Mouse (Mus musculus) neural tube, embryonic 12.5 days (tissue): ENCODE measurements around the gene Prg3. TPM values are rescaled to one million over a fixed set of nuclear protein-coding genes. Genes with fewer than 3 reads are reported as not detected.

Source experiments
- ATAC-seq: fragments of 200-750 bp; cut with Nextera tagmentation; 2 replicates; pipeline ENCODE4 v1.8.0; 2017; ENCODE audit warnings: low read depth, mild to moderate bottlenecking, moderate TSS enrichment, moderate library complexity; ENCODE audit not compliant: low FRiP score
- H3K27ac ChIP-seq: fragments of 300-500 bp; sonication (generic); 2 replicates; pipeline ENCODE4 v1.5.1; 2016
- H3K27me3 ChIP-seq: fragments of 300-500 bp; sonication (generic); replicated peaks from 2 replicates; pipeline ENCODE4 v1.6.1; 2016; ENCODE audit warnings: mild to moderate bottlenecking
- H3K36me3 ChIP-seq: fragments of 300-500 bp; sonication (generic); 2 replicates; pipeline ENCODE4 v1.6.1; 2016; ENCODE audit warnings: mild to moderate bottlenecking
- H3K4me1 ChIP-seq: fragments of 300-500 bp; sonication (generic); 2 replicates; pipeline ENCODE4 v1.6.1; 2016
- H3K4me2 ChIP-seq: fragments of 300-500 bp; sonication (generic); replicated peaks from 2 replicates; pipeline ENCODE4 v1.6.1; 2016; ENCODE audit warnings: mild to moderate bottlenecking
- H3K4me3 ChIP-seq: fragments of 300-500 bp; sonication (generic); 2 replicates; pipeline ENCODE4 v1.5.1; 2016
- H3K9ac ChIP-seq: fragments of 300-500 bp; sonication (generic); 2 replicates; pipeline ENCODE4 v1.6.1; 2016; ENCODE audit warnings: mild to moderate bottlenecking
- H3K9me3 ChIP-seq: fragments of 300-500 bp; sonication (generic); 2 replicates; pipeline ENCODE4 v1.6.1; 2016; ENCODE audit warnings: mild to moderate bottlenecking
- WGBS: fragments of 180-500 bp; shearing (Covaris S2); methylation state at CpG from one replicate; pipeline ENCODE4 v1.1.7; 2016; 5-methylcytosine and 5-hydroxymethylcytosine counted together
- polyA plus RNA-seq: library from polyadenylated mRNA; unstranded; fragments of >200 nt; fragmentation: Nextera tagmentation; extraction: Ambion mirVana; gene quantifications from 2 replicates; pipeline ENCODE4 v1.2.1, GENCODE M21; 2016

Gene Prg3
- polyA plus RNA-seq, 1 experiment from 2014 or later: 0.46 TPM

DNA sequence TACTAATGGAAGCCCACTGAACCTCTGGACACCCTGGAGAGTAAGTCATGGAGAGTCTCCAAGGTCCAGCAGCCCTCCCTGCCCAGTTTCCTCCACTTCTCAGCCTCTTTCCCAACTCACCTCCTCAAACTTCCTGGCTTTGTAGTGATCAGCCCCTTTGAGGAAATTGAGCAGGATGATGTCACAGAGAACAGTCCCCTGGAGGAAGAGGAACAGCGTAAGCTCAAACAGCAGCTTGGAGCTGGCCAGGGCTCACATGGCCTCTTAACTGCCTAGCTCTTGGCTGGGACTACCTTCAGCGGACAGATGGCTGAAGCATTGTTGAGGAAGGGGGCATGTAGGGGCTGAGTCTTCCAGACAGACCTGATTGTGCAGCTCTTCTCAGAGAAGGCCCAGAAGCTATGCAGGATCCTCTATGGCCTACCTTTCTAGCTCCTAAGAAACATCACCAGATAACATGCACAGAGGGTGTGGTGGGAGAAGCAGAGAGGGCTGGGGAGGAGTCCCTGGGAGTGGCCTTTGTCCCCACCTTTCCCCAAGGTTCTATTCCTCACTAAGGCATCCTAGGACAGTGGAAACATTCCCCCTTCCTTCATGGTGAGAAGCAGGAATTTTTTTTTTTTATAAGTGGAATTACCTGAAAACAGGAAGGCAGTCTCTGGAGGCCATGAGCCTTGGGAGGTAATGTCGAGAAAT, 11.6 kb downstream of the Prg3 start:
- no peaks in the 10 kb centered on the region for H3K9me3 ChIP-seq
- no peaks in the 10 kb centered on the region for H3K4me1 ChIP-seq
- H3K27ac ChIP-seq: no peak overlapping the region
- no peaks in the 10 kb centered on the region for H3K27me3 ChIP-seq
- no peak overlapping the region for H3K4me2 ChIP-seq
- no peak overlapping the region for H3K9ac ChIP-seq
- no peaks in the 10 kb centered on the region for H3K36me3 ChIP-seq
- 88% methylated on average over 3 of the region's 3 CpGs for WGBS
- H3K4me3 ChIP-seq: no peak overlapping the region
- no peak for ATAC-seq

DNA sequence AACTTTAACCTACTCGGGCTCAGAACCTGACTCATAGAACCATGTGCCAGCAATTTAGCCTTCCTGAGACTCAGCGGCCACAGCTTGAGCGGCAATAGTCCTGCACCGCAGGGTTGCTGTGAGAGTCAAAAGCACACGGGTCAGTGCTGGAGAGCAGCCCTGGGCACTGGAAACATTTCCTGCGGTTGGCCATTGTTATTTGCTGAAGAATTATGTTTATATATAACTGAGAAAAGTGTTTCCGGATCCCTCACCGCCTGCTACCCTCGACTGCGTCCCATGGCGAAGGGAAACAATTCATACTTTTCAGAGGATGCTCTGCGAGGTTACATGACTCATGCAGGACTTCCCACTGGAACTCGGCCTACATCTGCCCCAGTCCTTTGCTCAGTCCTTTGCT, 13.5 kb downstream of the Prg3 start:
- Histone ChIP-seq H3K9me3 (no peaks in the 10 kb centered on the region), H3K27ac (no peak overlapping the region), H3K4me3 (no peak overlapping the region), H3K36me3 (no peaks in the 10 kb centered on the region), H3K4me1 (no peaks in the 10 kb centered on the region), H3K27me3 (no peaks in the 10 kb centered on the region), H3K4me2 (no peak overlapping the region), H3K9ac (no peak overlapping the region)
- WGBS: 74% methylated on average over 13 of the region's 13 CpGs
- no peak for ATAC-seq

DNA sequence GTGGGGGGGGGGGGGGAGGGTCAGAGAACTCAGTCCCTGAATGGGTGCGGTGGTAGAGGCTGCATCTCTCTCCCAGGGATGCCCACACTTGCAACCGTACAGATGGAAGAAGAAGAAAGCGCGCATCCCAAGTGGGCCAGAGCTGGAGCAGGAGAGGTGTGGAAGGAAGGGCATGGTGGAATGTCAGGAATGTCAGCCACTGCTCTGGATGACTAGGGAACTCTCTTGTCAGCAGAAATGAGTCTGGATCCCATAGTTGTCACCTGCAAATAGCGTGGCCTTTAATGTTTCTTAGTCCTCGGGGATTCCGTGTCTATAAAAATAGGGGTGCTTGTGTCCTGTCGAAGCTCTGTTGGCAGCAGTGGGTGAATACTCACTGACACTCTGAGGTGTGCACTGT, 14.6 kb downstream of the Prg3 start:
- H3K4me3 ChIP-seq: no peak overlapping the region
- no peak for ATAC-seq
- H3K36me3 ChIP-seq: no peaks in the 10 kb centered on the region
- no peak overlapping the region for H3K27ac ChIP-seq
- 84% methylated on average over 8 of the region's 8 CpGs for WGBS
- H3K27me3 ChIP-seq: no peaks in the 10 kb centered on the region
- no peaks in the 10 kb centered on the region for H3K9me3 ChIP-seq
- no peaks in the 10 kb centered on the region for H3K4me1 ChIP-seq
- H3K9ac ChIP-seq: no peak overlapping the region
- no peak overlapping the region for H3K4me2 ChIP-seq

DNA sequence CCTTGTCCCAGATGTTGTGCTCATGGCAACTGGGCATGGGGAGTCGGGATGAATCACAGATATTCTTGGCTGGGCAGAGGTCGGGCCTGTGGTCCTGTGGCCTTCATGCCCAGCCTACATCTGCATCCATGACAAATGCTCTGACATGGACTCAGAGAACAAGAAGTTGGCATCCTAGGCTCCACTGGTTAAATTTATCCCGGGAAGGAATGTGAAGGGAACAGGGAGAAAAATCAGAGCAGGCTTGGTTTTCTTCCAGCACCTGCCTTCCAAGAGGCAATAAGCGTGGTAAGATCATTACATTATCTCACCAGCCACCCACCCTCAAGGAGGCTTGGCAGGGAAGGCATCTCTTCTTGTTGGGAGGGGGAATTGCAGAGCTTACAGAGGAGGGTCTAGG, 16.3 kb downstream of the Prg3 start:
- 85% methylated on average over 4 of the region's 4 CpGs for WGBS
- no peak overlapping the region for H3K4me3 ChIP-seq
- no peaks in the 10 kb centered on the region for H3K9me3 ChIP-seq
- no peak for ATAC-seq
- no peaks in the 10 kb centered on the region for H3K4me1 ChIP-seq
- no peak overlapping the region for H3K27ac ChIP-seq
- no peak overlapping the region for H3K9ac ChIP-seq
- H3K4me2 ChIP-seq: no peak overlapping the region
- H3K27me3 ChIP-seq: no peaks in the 10 kb centered on the region
- H3K36me3 ChIP-seq: no peaks in the 10 kb centered on the region

DNA sequence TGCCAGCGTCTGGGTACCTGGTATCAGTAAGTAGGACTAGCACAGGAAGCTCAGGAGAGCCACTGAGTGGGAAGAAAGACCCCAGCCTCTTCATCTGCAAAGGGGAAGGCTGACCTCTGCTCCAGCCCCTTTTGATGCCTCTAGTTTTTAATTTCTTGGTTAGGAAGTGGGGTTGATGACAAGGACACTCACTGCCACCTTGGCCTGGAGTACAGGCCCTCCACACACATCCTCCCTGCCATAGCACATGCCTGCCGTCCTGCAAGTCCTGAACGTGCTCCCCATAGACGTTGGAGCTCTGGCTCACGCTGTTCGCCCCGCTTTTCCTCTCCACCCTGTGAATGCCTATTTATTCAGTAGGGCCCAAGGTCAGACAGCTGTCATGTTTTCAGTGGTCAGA, 18.6 kb downstream of the Prg3 start:
- Histone ChIP-seq H3K4me3 (no peak overlapping the region), H3K4me1 (no peaks in the 10 kb centered on the region), H3K9me3 (no peaks in the 10 kb centered on the region), H3K27me3 (no peaks in the 10 kb centered on the region), H3K4me2 (no peak overlapping the region), H3K9ac (no peak overlapping the region), H3K36me3 (no peaks in the 10 kb centered on the region), H3K27ac (no peak overlapping the region)
- ATAC-seq: no peak
- WGBS: 87% methylated on average over 7 of the region's 7 CpGs

DNA sequence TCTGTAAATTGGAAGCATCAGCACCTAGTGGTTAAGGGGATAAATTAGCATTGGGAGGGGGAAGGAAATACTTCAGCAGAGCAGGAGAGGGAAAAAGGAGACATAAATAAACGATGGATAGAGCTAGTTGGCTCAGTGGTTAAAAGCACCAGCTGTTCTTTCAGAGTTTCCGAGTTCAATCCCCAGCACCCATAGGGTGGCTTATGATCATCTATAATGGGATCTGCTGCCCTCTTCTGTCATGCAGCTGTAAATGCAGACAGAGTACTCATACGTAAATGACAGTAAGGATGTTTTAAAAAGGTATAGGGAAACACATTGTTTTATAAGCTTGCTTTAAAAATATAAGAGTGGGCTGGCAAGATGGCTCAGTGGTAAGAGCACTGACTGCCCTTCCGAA, 19.7 kb downstream of the Prg3 start:
- no peaks in the 10 kb centered on the region for H3K27me3 ChIP-seq
- H3K9ac ChIP-seq: no peak overlapping the region
- H3K4me2 ChIP-seq: no peak overlapping the region
- H3K4me3 ChIP-seq: no peak overlapping the region
- ATAC-seq: no peak
- no peaks in the 10 kb centered on the region for H3K9me3 ChIP-seq
- no peak overlapping the region for H3K27ac ChIP-seq
- H3K36me3 ChIP-seq: no peaks in the 10 kb centered on the region
- no peaks in the 10 kb centered on the region for H3K4me1 ChIP-seq
- 18% methylated on average over 4 of the region's 4 CpGs for WGBS

DNA sequence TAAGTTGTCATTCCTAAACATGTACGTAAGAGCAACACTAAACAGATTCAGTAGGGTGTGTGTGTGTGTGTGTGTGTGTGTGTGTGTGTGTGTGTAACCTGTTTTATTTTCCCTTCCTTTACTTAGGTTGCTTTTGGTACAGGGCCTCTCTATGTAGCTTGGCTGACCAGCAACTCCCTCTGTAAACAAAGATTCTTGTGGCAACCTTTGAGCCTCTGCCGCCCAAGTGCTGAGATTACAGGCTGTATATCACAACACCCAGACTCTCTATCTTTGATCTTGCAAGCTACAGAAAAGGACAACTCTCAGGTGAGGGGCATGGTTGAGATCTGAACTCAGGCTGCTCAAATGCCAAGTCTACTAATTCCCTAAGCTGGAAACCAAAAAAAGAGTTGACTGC, 21.2 kb downstream of the Prg3 start:
- ATAC-seq: no peak
- Histone ChIP-seq H3K4me1 (no peaks in the 10 kb centered on the region), H3K27ac (no peak overlapping the region)

DNA sequence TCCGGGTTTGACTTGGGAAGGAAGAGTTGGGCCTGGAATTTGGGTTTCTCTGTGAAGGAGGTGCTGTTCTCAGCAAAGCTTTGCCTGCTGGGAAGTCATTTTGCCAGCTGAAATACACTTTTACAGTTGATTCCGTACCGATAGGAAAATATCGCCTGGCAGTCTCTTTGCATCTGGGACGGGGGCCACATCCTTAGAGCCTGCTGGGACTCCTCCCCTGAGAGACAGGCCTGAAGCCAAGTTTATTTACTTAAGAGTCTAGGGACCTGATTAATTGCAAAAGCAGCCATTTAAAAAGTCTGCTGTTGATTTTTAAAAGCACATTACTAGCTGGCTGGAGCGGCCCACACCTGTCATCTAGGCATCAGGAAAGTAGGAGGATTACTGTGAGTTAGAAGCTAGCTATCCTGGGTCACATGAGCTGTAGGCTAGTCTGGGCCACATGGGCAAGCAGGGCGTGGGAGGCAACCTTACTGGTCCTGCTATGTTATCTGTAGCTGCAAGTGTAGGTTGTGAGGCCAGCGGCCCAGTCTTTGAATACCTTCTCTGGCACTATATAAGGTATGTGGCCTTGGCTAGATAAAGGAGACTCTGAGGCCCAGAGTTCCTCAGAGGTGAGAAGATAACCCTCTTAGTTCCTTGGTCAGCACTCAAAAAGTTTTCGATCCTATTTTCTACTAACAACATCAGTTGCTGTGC, 24.0 kb downstream of the Prg3 start:
- ATAC-seq: no peak
- Histone ChIP-seq H3K4me2 (no peak overlapping the region), H3K36me3 (no peaks in the 10 kb centered on the region), H3K27me3 (no peaks in the 10 kb centered on the region), H3K27ac (no peak overlapping the region), H3K9me3 (no peaks in the 10 kb centered on the region), H3K9ac (no peak overlapping the region), H3K4me3 (no peak overlapping the region), H3K4me1 (no peaks in the 10 kb centered on the region)
- WGBS: 76% methylated on average over 9 of the region's 9 CpGs

More for the DNA sequence above, 21.2 kb downstream of the Prg3 start:
- no peak overlapping the region for H3K4me2 ChIP-seq
- no peaks in the 10 kb centered on the region for H3K27me3 ChIP-seq
- no peaks in the 10 kb centered on the region for H3K36me3 ChIP-seq
- no peak overlapping the region for H3K4me3 ChIP-seq
- 83% methylated on average over 2 of the region's 2 CpGs for WGBS
- no peaks in the 10 kb centered on the region for H3K9me3 ChIP-seq
- H3K9ac ChIP-seq: no peak overlapping the region

DNA sequence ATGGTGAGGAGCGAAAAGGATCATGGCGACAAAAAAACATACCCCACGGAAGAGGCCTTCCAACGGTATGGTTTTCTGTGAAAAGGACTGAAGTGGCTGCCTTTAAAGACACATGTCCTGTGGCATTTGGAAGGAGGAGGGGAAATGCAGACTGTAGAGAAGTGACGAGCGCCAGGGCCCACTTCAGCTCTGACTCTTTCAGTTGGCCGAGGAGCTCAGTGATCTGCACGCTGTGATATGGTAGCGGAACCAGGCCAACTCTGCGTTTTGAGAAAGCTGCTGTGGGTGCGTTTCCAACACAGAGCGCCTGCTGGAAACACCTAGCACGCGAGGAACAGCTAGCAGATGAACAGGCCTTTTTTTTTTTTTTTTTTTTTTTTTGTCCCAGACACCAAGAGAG, 24.7 kb downstream of the Prg3 start:
- Histone ChIP-seq H3K27ac (no peak overlapping the region), H3K4me1 (no peaks in the 10 kb centered on the region)

DNA sequence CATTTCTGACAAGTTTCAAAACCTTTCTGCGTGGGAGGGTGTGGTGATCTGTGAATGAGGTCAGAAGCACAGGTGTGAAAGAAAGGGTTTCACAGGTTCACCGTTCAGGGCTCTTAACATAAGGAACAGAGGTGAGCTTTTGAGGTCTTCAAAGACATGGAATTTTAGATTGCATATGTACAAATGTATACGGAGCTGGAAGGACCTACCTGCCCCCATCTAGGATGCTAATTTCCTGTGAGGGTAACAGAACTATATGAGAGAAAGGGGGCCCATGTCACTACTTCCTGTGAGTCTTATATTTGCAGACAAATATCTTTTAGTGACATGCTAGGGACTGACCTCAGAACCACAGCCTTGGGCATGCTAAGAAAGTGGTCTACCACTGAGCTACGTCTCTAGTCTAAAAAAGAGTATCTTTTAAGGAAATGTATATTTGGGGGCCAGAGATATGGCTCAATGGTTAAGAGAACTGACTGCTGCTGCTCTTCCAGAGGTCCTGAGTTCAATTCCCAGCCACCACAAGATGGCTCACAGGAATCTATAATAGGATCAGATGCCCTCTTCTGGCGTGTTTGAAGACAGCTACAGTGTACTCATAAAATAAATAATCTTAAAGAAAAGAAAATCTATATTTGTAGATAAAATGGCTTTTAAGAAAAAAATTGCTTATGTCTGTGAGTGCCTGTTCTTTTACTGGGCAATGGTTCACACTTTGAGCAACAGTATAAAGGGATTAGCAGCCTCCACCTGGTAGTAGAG, 26.0 kb downstream of the Prg3 start:
- no peaks in the 10 kb centered on the region for H3K36me3 ChIP-seq
- H3K4me1 ChIP-seq: no peaks in the 10 kb centered on the region
- H3K4me3 ChIP-seq: no peak overlapping the region
- no peak overlapping the region for H3K9ac ChIP-seq
- 88% methylated on average over 5 of the region's 5 CpGs for WGBS
- H3K4me2 ChIP-seq: no peak overlapping the region
- no peaks in the 10 kb centered on the region for H3K27me3 ChIP-seq
- no peak for ATAC-seq
- no peaks in the 10 kb centered on the region for H3K9me3 ChIP-seq
- H3K27ac ChIP-seq: no peak overlapping the region

More for the DNA sequence above, 24.7 kb downstream of the Prg3 start:
- H3K9ac ChIP-seq: no peak overlapping the region
- H3K27me3 ChIP-seq: no peaks in the 10 kb centered on the region
- H3K4me3 ChIP-seq: no peak overlapping the region
- WGBS: 88% methylated on average over 14 of the region's 14 CpGs
- no peak for ATAC-seq
- no peaks in the 10 kb centered on the region for H3K36me3 ChIP-seq
- H3K9me3 ChIP-seq: no peaks in the 10 kb centered on the region
- H3K4me2 ChIP-seq: no peak overlapping the region

DNA sequence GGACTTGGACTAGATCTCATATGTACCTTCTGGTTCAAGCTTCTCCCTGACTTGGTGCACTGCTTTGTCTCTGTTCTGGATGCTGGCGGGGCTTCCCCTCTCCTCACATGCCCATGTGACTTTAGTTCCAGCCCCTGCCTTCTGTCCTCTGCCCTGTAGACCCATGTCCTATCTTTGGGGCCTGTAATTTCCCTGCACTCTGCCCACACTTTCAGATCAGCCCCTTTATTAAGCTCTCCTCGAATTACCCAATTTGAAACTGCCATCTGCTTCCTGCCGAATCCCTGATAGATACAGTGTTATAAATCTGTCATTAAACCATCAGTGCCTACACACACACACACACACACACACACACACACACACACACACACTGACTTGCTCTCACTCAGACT, 26.6 kb downstream of the Prg3 start:
- Histone ChIP-seq H3K4me3 (no peak overlapping the region), H3K27ac (no peak overlapping the region), H3K4me1 (no peaks in the 10 kb centered on the region), H3K9me3 (no peaks in the 10 kb centered on the region), H3K27me3 (no peaks in the 10 kb centered on the region), H3K36me3 (no peaks in the 10 kb centered on the region), H3K9ac (no peak overlapping the region), H3K4me2 (no peak overlapping the region)
- WGBS: 53% methylated on average over 3 of the region's 3 CpGs
- peak; percentile 67; the same call in 1 of the 2 replicates for ATAC-seq

DNA sequence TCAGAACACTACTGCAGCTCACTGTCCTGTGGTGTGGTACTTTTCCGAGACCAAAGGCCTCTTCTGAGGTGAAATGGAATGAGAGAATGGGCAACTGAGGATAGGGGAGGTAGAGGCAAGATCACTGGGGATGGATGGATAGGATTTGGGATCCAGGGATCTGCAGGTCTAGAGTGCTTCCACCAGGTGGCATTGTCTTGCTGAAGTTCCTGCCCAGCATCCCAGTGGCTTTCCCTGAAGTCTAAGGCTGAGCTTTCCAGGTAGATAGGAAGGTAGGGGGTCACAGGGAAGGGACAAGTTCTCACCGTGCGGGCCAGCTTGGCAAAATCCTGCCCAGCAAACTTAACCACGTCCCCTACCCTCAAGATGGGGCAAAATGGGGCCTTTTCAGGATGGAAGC, 34.0 kb downstream of the Prg3 start:
- Histone ChIP-seq H3K4me1 (no peaks in the 10 kb centered on the region), H3K4me3 (no peak overlapping the region), H3K27me3 (no peaks in the 10 kb centered on the region), H3K9me3 (no peaks in the 10 kb centered on the region), H3K9ac (no peak overlapping the region), H3K4me2 (no peak overlapping the region), H3K36me3 (no peaks in the 10 kb centered on the region), H3K27ac (no peak overlapping the region)
- ATAC-seq: no peak
- WGBS: 25% methylated on average over 4 of the region's 4 CpGs
